Mouse (Mus musculus): Measurements from ENCODE around the gene Dbt. TPM values are rescaled to one million over a fixed set of nuclear protein-coding genes. Genes with fewer than 3 reads are reported as not detected.

Dbt gene
- 10 to 100 TPM; 12.5 to 13.6 TPM for polyA plus RNA-seq (2017; shearing (Covaris generic))

DNA sequence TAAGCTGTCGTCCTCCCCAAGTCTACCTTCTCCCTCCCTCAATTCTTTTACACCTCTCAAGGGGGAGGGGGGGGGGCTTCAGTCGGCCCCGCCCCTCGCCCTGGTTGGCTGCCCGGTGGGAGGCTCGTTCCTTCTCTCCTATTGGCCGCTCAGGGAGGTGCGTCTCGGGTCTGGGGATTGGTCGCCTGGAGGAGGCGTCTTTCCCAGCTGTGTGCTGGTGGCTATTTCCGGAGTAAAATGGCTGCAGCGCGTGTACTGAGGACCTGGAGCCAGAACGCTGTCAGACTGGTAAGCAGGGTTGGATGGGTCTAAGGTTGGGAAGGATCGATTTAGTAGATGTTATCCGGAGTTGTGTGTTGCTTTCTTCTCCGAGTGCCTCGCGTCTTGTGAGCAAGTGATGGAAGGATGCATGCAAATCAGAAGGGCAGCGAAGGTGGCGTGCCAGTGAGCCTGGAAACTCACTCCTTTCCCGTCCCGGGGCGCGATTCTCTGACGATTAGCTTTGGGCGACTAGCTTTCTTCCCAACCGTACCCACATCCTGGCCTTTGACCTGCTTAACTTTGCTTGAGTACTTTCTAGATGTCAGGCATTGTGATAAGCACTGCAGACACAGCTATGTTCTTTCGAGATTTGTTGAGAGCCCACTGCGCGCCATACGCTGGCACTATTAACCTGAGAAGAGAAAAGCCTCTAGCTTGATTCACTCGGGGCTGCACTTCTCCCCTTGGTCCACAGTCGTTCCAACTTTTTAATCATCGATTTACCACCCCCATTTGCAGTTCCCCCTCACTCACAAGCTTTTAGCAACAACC lies at the start of gene Dbt:
TSS of gene Dbt (plus strand) at position 167 of the 813 bp plus-strand sequence.
- peak; percentile 90 for ATAC-seq

DNA sequence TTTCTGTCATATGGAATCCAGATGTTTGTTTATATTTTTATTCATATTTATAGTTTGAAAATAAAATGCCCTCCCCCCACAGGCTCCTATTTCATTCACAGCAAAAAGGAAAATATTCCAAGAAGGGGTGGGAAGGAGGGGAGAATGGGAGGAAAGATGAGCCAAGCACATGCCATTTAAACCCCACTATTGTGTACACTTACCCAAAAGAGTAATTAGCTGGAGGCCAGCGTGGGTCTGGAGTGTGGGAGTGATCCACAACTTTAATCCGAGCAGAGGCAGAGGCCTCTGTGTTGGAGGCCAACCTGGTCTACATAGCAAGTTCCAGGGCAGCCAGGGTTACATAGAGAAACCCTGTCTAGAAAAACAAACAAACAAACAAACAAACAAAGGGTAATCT lies 48.6 kb upstream of the Dbt start:
- no peak for ATAC-seq

DNA sequence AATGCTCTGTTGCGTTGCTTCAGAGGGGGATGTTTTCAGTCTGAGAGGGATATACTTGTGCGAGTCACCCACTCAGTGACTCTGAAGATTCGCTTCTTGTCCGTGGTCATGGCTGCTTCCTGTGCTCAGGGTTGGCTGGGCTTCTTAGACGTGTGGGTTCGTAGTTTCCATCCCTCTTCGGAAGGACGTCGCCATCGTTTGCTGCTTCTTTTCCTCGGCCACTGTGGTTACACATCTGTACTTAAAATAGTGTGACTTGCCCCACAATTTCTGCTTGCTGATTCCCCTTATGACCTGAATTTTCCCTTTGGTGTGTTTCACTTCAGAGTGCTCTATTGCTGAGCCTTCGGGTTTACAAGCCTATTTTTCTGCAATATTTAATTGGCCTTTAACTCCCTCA lies 47.2 kb upstream of the Dbt start:
- peak; percentile 87 for ATAC-seq

DNA sequence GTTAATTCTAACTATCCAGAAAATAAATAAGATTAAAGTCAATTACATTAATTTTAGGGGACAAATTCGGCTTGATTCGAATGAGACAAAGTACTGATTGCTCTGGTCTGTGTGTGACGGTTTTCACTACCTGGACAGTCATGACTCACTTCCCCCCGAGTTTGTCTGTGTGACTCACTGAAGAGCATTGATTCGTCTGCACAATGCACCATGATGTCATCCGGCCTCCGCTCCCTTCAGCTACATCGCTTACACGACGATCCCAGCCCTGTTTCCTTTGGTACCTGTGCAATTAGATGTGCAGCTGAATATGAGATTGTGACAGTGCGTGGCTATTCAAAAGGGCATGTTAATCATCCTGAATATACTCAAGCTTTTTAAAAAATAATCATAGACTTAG lies 38.3 kb upstream of the Dbt start:
- peak; percentile 99 for ATAC-seq

DNA sequence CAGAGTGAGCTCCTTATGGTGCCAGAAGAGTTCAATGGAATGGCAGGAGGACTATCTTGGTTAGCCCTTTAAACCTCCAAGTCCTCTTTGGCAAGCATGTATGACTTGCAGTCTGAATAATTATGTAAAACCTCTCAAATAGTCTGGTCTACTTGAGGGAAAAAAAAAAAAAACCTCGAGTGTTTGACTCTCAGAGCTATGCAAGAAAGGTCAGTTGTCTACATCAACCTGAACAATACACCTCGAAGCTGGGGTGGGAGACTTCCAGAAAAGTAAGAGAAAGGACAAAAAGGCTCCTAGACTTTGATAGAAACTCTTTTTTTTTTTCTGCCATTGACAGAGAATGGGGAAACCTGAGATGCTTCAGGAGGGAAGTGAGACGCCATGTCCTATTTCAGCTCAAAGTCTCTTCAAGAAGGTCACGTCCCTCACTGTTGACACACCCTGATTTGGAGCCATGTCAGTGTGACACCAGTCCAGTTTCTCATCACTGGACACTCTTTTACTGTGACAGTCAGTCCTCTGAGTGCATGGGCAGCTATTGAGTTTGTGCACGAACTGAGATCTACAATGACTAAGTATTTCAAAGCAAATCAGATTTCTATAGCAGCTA lies 36.1 kb upstream of the Dbt start:
- ATAC-seq: no peak

DNA sequence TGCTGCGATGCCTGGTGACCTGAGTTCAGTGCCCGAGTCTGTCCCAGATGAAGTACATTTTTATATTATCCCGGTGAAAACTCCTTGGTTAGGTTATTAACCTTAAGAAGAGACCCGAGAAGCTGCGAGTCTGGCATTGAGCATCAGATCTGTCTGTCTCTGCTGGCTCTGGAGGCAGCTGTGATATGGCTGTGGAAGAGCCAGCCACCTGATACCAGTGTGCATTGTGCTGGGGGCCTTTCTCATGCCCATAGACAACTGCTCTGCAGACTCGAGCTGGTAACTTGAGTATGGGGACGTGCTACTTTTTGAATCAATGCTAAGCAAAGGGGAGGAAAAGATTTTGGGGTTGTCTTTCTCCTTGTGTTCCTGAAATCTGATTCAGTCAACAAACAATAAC lies 35.5 kb upstream of the Dbt start:
- ATAC-seq: no peak

DNA sequence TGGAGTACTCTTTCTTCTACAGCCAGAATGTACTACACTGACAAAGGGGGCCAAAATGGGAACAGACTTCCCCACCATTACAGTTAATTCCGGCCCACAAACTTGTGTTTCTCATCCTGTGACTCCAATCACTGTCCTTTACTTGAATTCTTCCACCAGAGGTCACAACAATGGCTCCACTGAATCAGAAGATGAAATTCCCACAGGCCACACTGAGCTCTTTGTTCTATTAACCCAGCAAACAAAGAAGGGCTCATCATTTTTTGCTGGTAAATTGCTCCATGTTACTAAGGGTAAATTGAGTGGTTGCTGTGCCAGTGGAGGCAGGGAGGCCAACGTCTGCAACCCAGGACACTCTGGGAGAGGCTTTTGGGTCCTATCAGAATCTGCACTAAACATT lies 32.8 kb upstream of the Dbt start:
- ATAC-seq: no peak

DNA sequence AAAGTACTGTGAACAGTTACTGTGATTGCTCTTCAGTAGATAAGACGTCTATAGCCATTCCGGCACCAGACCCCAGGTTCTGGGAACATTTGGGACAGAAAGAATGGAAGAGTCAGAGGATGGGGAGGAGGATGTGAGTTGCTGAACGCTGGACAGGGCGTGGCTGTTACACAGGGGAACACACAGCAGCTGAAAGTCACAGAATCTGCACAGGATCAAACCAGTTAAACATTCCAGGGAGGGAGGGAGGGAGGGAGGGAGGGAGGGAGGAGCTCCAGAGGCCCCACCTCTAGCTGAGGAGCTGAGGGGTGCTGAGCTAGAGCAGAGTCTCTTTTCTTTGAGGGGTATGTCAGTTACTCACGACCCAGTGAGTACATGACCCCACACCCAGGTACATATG lies 31.9 kb upstream of the Dbt start:
- no peak for ATAC-seq

DNA sequence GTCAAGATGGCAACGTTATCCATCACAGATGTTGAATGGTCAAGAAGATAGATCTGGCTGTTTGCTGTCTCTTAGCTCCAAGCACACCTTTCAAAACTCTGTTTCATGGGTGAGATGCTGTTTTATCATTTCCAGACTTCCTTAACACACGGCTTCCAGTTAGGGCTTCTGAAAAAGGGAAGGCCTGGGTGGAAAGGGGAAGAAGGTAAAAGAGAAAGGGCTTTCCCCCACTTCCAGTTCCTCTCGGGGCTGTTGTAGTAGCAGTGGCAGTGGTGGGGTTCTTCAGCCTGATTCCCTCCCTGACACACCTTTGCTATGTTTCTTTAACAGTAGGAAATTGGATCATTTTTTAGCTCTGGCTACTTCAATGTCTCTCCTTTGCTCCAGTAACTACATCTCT lies 30.1 kb upstream of the Dbt start:
- ATAC-seq: no peak

DNA sequence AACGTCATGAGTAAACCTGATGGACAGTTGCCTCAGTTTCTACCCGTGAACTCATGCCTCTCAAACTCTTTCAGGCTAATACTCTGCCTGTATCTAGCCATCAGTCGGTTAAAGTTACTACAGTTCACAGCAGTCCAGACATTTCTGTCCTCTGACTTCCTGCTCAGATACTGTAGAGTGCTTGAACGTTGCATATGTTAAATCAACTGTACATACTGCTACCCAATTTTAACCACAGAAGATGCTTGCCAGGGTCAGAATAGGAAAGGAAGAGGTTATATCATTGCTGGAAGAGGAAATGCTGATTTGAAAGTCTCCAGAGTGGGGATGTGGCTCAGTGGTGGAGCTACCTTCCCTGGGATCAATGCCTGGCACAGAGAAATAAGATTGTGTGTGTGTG lies 29.6 kb upstream of the Dbt start:
- ATAC-seq: no peak

DNA sequence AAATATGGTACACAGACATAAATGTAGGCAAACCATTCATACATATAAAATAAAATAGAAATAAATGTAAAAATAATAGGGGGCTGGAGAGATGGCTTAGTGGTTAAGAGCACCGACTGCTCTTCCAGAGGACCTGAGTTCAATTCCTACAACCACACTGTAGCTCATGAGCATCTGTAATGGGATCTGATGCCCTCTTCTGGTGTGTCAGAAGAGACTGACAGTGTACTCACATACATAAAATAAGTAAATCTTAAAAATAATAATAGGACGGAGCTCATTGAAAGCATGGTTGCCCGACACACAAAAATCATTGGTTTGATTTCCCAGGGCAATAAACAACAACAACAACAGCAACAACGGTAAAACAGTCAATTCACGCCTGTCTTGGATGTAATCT lies 21.9 kb upstream of the Dbt start:
- no peak for ATAC-seq

DNA sequence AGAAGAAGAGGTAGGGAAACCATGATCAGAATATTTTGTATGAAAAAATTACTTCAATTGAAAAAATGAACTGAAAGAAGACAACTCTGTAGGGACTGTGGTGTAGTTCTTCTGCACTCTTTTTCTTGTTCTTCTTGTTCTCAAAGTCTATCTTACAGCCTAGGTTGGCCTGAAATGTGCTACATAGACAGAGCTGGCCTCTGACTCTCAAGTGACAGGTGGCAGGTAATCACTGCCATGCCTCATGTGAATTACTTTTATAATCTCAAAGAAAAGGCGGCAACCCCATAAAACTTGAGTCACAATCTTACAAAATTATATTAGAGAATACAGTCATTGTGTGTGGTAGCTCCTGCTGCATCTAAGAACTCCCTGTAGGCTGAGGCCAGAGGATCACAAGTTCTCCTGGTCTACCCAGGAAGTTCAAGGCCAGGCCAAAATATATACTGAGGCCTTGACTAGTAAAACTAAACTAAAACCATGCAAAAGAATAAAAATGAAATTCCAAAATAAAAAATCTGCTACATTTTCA lies 20.9 kb upstream of the Dbt start:
- no peak for ATAC-seq

DNA sequence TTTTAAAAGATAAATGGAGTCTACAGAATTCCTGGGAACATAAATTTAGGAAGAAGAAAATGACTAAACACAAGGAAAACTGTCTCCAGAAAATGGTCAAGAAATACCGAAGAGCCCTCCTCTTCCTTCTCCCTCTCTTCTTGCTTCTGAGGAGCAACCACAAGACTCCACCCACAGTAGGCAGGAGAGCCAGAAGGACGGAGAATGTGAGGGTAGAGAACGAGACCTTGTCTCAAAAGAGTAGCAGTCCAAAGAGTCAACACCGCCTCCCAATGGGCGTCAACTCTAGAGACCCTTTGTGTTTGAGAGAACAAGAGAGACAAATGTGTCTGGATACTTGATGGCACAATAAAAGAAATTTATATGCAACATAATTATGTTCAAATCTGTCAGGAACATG lies 19.2 kb upstream of the Dbt start:
- no peak for ATAC-seq

DNA sequence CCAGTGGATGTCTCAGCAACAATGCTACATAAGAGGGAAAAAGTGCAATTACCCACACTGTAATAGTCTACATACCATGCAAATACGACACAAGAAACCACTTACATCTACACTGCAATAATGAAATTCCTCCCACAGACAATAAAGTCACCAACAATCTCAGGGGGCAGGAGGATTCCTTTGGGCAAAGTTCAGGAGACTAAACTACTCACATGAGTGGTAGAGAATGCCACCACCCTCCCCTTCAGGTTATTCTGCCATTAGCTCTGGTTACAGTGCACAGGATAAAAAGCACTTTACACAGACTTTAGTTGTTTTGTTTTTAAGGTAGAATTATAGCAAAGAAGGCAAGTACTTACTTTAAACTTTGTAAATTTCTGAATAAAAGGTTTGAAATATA lies 17.2 kb upstream of the Dbt start:
- ATAC-seq: no peak

DNA sequence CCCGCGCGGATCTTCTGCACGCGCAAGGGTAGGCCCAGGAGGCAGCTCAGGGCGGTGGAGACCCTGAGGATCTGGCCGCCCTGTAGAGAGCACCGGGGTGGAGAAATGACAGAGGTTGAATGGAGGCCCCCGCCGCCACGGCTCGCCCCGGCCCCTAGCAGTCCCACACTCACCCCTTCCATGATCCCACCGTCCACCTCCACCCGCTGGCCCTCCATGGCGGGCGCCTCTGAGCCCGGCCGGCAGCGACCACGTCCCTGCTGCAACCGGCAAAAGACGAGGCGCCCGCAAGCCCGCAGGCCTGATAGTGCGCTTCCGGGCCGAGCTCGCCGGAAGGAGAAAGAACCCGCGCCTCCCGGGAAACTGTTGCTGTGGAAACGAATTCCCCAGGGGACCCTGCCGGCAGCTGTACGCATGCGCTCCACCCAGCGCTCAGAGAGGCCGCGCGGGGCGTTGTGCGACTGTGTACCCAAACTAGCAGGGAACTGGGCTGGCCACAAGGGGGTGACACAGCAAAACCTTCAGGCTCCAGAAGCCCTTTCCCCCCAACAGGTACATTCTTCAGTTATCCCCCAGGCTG lies 5.0 kb upstream of the Dbt start, which contains the start of gene Rtca:
TSS of gene Rtca (minus strand) at position 437 of the 580 bp plus-strand sequence.
- ATAC-seq: peak; percentile 84

DNA sequence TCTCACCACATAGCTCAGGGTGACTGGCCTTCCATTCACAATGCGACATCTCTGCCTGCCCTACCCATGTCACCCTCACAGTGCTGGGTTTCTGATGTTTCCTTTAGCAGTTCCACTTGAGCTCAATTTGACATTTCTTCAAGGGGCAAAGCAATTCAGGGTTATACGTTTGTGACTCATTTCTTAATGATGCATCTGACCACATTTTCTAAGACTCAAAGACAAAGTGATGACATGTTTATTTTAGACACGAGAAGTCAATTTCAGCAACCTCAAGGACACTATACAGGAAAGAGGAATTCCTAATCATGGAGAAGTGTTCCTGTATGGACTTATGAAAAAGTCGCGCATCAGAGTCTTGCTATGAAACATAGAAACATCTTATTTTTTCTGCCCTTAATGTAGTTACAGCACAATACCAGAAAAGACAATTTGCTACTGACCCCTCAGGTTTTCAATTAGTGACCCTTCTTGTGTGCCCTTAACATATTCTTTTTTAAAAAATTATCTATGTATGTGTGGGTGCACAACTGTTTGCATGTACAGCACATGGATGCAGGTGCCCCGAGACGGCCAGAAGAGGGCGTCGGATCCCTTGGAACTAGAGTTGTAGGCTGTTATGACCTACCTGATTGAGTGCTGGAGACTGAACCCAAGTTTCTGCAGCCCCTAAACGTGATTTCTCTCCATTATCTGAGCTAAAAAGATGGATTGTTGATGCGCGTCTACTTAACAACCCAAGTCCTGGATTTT lies 543 bp upstream of the Dbt start:
- peak; percentile 16 for ATAC-seq

DNA sequence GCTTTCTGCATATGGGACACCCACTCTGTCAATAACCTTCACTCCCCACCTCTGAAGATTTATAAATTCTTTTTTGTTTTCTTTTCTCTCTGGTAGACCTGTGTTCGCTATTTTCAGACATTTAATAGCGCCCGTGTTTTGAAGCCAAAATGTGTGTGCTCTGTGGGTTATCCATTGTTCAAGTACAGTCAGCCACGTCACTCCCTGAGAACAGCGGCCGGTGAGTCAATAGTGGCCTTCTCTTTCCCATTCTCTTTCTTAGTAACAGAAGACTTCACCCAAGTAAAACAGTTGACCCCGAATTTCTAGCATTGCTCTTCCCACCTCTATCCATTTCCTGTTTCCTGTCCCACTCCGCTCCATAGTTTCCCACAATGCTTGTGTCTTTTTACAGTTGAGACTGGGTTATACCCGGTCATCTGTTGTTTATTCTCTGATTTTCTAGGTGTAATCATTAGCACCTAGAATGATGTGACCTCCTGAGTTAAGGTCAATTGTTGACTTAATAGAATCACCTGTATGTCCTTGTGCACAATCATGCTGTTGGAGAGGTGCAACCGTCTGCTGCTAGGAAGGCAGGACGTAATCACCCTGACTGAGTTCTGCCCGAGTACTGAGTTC lies 7.4 kb downstream of the Dbt start:
- no peak for ATAC-seq

DNA sequence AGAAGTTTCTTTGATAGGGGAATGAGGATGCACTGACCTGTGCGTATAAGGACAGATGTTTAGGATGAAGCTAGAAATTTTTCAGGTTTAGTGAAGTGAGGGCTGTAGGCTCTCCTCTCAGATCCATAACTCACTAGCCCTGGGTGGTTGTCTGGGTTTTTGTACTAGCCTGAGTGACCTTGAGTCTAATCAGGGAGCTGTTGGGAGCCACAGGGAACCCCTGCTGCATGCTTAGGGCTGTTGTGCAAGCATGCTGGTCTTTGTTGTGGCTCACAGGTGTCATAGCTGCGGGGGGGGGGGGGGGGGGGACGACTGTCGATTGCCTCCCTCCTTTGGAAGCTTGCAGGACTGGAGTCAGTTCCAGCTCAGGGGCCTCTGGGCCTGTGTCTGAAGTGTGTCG lies 16.9 kb downstream of the Dbt start:
- ATAC-seq: no peak

DNA sequence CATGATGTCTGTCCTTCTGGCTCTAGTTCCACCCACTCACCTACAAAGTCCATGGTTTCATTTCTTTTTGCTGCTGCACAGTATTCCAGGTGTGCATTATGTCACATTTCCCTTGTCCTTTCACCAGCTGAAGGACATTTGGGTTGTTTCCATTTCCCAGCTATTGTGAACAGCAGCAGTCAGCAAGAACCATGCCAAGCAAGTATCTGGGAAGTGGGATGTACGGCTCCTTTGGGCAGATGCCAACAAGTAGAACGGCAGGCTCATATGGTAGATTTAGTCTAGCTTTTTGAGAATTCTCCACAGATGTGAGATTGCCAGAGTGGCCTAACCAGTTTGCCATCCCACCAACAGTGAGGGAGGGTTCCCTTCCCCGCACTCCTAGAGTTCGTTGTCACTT lies 18.0 kb downstream of the Dbt start:
- ATAC-seq: no peak

DNA sequence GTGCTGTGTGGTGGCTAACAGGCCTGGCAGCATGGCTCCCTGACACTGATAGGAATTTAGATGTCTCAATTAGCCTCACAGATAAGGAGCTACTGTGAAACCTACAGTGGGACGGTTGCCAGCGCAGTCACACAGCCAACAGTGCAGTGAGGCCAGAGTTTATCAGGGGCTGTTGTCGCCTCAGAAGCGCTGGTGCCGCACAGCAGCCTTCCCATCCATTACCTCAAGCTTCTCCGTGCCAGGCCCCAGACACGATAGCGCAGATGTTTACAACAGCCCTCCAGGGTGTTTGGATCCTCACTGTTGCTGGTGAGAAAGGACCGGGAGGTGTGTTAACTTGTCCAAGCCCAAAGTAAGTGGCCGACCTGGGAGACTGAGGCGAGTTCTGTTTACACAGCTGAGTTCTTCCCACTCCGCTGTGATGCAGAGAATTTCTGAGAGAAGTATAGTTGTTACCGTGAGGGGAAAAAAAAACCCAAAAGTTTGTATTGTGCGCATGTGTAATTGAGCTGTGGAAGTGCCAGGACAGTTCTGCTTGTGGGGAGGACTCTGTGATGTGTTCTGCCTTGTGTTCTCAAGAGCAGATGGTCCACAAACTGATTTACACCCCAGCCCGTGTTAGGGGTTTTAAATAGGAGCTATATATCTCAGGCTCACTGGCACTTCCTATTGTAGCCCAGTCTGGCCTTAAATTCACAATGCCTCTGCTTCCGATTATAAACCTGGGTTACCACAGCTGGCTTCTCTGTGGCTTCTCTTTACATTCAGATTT lies 23.7 kb downstream of the Dbt start:
- ATAC-seq: no peak

DNA sequence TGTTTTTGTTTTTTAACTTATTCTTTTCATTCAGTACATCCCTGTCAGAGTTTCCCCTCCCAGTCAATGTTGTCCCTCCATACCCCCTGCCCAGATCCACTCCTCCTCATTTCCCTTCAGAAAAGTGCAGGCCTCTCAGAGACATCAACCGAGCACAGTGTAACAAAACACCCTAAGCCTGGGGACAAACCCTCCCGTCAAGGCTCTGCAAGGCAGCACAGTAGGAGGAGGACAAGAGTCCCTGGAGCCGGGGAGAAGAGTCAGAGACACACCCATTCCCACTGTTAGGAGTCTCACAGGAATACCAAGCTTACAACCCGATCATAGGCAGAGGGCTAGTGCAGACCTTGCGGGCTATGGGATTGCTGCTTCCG lies 24.3 kb downstream of the Dbt start:
- ATAC-seq: no peak

DNA sequence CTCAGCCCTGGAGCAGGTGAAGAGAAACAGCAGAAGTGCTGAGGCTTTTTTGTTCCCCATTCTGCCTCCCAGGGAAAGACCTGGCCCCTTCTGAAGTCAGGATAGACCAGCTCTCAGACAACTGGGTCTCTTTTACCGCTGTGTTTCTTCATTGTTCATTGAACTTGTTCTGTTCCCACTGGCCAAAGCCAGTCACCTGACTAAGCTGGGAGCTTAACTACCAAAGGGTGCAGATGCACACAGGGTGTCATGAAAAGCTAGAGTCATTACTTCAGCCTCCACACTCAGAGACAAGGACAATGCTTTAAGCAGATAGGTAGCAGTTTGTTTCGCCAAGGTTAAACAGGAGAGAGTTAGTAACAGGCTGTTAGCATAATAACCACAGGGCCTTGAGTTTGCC lies 29.2 kb downstream of the Dbt start:
- no peak for ATAC-seq
